Mouse (Mus musculus): ENCODE measurements around the gene Xrcc4. TPM values are rescaled to one million over a fixed set of nuclear protein-coding genes. Genes with fewer than 3 reads are reported as not detected.

The Xrcc4 gene
- polyA plus RNA-seq, 1 experiment = 6.0 TPM

GRCm38 (mm10) chr13:90032977-90033376 is 56.4 kb downstream of the Xrcc4 start:
- no peaks in the 10 kb centered on the region for H3K27me3 ChIP-seq (ENCODE audit: control insufficient read depth, insufficient read depth, insufficient read length)
- H3ac ChIP-seq (ENCODE audit: control insufficient read depth, insufficient read length, low read depth) = no peak overlapping the region
- no peaks in the 10 kb centered on the region for H3K79me3 ChIP-seq (ENCODE audit: low read depth)
- no peak overlapping the region for H3K4me3 ChIP-seq (ENCODE audit: insufficient read depth, poor library complexity, severe bottlenecking)
- TF ChIP-seq MYOD1 (IDR thresholded peaks at IDR 0.05; ENCODE audit: control insufficient read depth, insufficient read length, low read depth) = no peak
- TF ChIP-seq MAX (IDR thresholded peaks at IDR 0.05) = no peak
- TF ChIP-seq CEBPB (IDR thresholded peaks at IDR 0.05; ENCODE audit: low read depth) = no peak
- no peak for TF ChIP-seq MYOG (IDR thresholded peaks at IDR 0.05; ENCODE audit: control insufficient read depth, extremely low read depth, insufficient read length)
- no peak for TF ChIP-seq USF1 (IDR thresholded peaks at IDR 0.05; ENCODE audit: low read depth)
- TF ChIP-seq FOSL1 (IDR thresholded peaks at IDR 0.05; ENCODE audit: insufficient read depth, low read length, poor library complexity, severe bottlenecking) = no peak
- TF ChIP-seq CTCF (IDR thresholded peaks at IDR 0.05; ENCODE audit: control insufficient read depth, insufficient read depth, insufficient read length) = no peak
- H3K79me2 ChIP-seq (ENCODE audit: control insufficient read depth, insufficient read depth) = no peaks in the 10 kb centered on the region
- no peaks in the 10 kb centered on the region for H3K36me3 ChIP-seq (ENCODE audit: control insufficient read depth, insufficient read depth)

GRCm38 (mm10) chr13:90032523-90032922 is 56.9 kb downstream of the Xrcc4 start:
- Histone ChIP-seq H3K4me3 (ENCODE audit: insufficient read depth, poor library complexity, severe bottlenecking) (no peak overlapping the region), H3K79me3 (ENCODE audit: low read depth) (no peaks in the 10 kb centered on the region), H3ac (ENCODE audit: control insufficient read depth, insufficient read length, low read depth) (no peak overlapping the region), H3K79me2 (ENCODE audit: control insufficient read depth, insufficient read depth) (no peaks in the 10 kb centered on the region), H3K27me3 (ENCODE audit: control insufficient read depth, insufficient read depth, insufficient read length) (no peaks in the 10 kb centered on the region), H3K36me3 (ENCODE audit: control insufficient read depth, insufficient read depth) (no peaks in the 10 kb centered on the region)
- TF ChIP-seq MAX (IDR thresholded peaks at IDR 0.05) (no peak), FOSL1 (IDR thresholded peaks at IDR 0.05; ENCODE audit: insufficient read depth, low read length, poor library complexity, severe bottlenecking) (no peak), MYOG (IDR thresholded peaks at IDR 0.05; ENCODE audit: control insufficient read depth, extremely low read depth, insufficient read length) (no peak), CEBPB (IDR thresholded peaks at IDR 0.05; ENCODE audit: low read depth) (no peak), CTCF (IDR thresholded peaks at IDR 0.05; ENCODE audit: control insufficient read depth, insufficient read depth, insufficient read length) (no peak), MYOD1 (IDR thresholded peaks at IDR 0.05; ENCODE audit: control insufficient read depth, insufficient read length, low read depth) (no peak), USF1 (IDR thresholded peaks at IDR 0.05; ENCODE audit: low read depth) (no peak)

DNA sequence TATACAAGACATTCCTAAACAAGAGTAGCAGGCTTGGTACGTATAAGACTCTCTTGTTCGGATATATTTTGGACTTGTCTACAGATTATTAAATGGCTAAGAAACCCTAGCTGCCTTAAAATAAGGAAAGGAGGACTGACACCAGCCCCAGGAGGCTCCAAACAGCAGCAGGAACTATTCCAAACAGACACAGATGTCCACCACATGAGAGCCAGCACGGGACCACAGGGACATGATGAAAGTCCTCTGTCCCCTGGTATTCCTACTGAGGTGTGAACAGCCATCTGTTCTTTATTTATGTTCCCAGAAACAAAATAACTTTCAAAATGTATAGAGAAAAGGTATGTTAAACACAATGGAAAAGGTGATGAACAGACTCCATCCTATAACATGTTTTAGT is 58.5 kb downstream of the Xrcc4 start:
- no peaks in the 10 kb centered on the region for H3K27me3 ChIP-seq (ENCODE audit: control insufficient read depth, insufficient read depth, insufficient read length)
- no peak overlapping the region for H3ac ChIP-seq (ENCODE audit: control insufficient read depth, insufficient read length, low read depth)
- H3K79me3 ChIP-seq (ENCODE audit: low read depth) = no peaks in the 10 kb centered on the region
- no peak overlapping the region for H3K4me3 ChIP-seq (ENCODE audit: insufficient read depth, poor library complexity, severe bottlenecking)
- no peaks in the 10 kb centered on the region for H3K36me3 ChIP-seq (ENCODE audit: control insufficient read depth, insufficient read depth)
- no peak for TF ChIP-seq MYOG (IDR thresholded peaks at IDR 0.05; ENCODE audit: control insufficient read depth, extremely low read depth, insufficient read length)
- no peak for TF ChIP-seq CTCF (IDR thresholded peaks at IDR 0.05; ENCODE audit: control insufficient read depth, insufficient read depth, insufficient read length)
- no peaks in the 10 kb centered on the region for H3K79me2 ChIP-seq (ENCODE audit: control insufficient read depth, insufficient read depth)

DNA sequence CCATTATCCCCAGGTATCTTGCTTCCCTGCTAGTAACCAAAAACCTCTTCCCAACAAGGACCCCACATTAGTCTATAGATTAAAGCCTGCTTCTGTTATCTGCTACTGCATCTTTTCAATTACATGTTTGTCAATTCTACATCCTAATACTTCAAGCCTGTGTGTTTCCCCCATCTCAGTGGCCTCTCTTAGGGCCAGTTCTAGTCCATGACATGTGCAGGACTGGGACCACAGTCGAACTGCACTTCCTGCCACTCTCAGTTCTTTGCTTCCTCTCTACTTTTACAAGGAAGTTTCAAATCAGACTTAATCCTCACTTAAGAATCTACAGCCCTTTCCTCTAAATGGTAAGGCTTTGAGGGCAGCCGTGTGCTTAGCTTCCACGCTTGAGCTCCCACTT is 76.8 kb downstream of the Xrcc4 start:
- Histone ChIP-seq H3K4me3 (ENCODE audit: insufficient read depth, poor library complexity, severe bottlenecking) (no peak overlapping the region), H3K36me3 (ENCODE audit: control insufficient read depth, insufficient read depth) (no peaks in the 10 kb centered on the region), H3K27me3 (ENCODE audit: control insufficient read depth, insufficient read depth, insufficient read length) (no peaks in the 10 kb centered on the region), H3K79me2 (ENCODE audit: control insufficient read depth, insufficient read depth) (no peaks in the 10 kb centered on the region), H3K79me3 (ENCODE audit: low read depth) (no peaks in the 10 kb centered on the region), H3ac (ENCODE audit: control insufficient read depth, insufficient read length, low read depth) (no peak overlapping the region)
- TF ChIP-seq MYOD1 (IDR thresholded peaks at IDR 0.05; ENCODE audit: control insufficient read depth, insufficient read length, low read depth) (no peak), CTCF (IDR thresholded peaks at IDR 0.05; ENCODE audit: control insufficient read depth, insufficient read depth, insufficient read length) (no peak), USF1 (IDR thresholded peaks at IDR 0.05; ENCODE audit: low read depth) (no peak), CEBPB (IDR thresholded peaks at IDR 0.05; ENCODE audit: low read depth) (no peak), MYOG (IDR thresholded peaks at IDR 0.05; ENCODE audit: control insufficient read depth, extremely low read depth, insufficient read length) (no peak), MAX (IDR thresholded peaks at IDR 0.05) (no peak), FOSL1 (IDR thresholded peaks at IDR 0.05; ENCODE audit: insufficient read depth, low read length, poor library complexity, severe bottlenecking) (no peak)

DNA sequence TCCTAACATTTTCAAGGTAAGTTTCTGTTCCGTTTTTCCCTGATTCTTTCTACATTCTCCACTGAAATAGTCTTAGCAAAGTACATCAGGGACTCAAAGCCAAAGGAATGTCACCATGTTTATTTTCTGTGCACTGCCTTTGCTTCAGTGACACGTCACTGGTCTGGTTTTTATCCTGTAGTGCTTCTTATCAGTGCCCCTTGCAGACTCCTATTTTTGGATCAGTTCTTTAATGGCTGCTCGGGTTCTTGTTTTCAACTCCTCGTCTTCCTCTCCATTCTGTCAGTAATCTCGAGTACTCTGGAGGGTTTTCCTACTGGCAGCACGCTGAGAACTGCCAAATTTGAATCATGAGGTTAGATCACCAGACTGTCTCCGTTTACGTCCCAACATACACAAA is 77.2 kb downstream of the Xrcc4 start:
- no peaks in the 10 kb centered on the region for H3K27me3 ChIP-seq (ENCODE audit: control insufficient read depth, insufficient read depth, insufficient read length)
- no peak overlapping the region for H3ac ChIP-seq (ENCODE audit: control insufficient read depth, insufficient read length, low read depth)
- no peaks in the 10 kb centered on the region for H3K36me3 ChIP-seq (ENCODE audit: control insufficient read depth, insufficient read depth)
- TF ChIP-seq CEBPB (IDR thresholded peaks at IDR 0.05; ENCODE audit: low read depth) = no peak
- TF ChIP-seq FOSL1 (IDR thresholded peaks at IDR 0.05; ENCODE audit: insufficient read depth, low read length, poor library complexity, severe bottlenecking) = no peak
- TF ChIP-seq MAX (IDR thresholded peaks at IDR 0.05) = no peak
- no peaks in the 10 kb centered on the region for H3K79me2 ChIP-seq (ENCODE audit: control insufficient read depth, insufficient read depth)
- H3K4me3 ChIP-seq (ENCODE audit: insufficient read depth, poor library complexity, severe bottlenecking) = no peak overlapping the region
- no peaks in the 10 kb centered on the region for H3K79me3 ChIP-seq (ENCODE audit: low read depth)

GRCm38 (mm10) chr13:90011129-90011528 is 78.3 kb downstream of the Xrcc4 start:
- Histone ChIP-seq H3K4me3 (ENCODE audit: insufficient read depth, poor library complexity, severe bottlenecking) (no peak overlapping the region), H3K79me3 (ENCODE audit: low read depth) (no peaks in the 10 kb centered on the region), H3K79me2 (ENCODE audit: control insufficient read depth, insufficient read depth) (no peaks in the 10 kb centered on the region), H3K27me3 (ENCODE audit: control insufficient read depth, insufficient read depth, insufficient read length) (no peaks in the 10 kb centered on the region), H3ac (ENCODE audit: control insufficient read depth, insufficient read length, low read depth) (no peak overlapping the region), H3K36me3 (ENCODE audit: control insufficient read depth, insufficient read depth) (no peaks in the 10 kb centered on the region)
- no peak for TF ChIP-seq USF1 (IDR thresholded peaks at IDR 0.05; ENCODE audit: low read depth)
- TF ChIP-seq CTCF (IDR thresholded peaks at IDR 0.05; ENCODE audit: control insufficient read depth, insufficient read depth, insufficient read length) = no peak
- no peak for TF ChIP-seq MYOD1 (IDR thresholded peaks at IDR 0.05; ENCODE audit: control insufficient read depth, insufficient read length, low read depth)
- no peak for TF ChIP-seq MYOG (IDR thresholded peaks at IDR 0.05; ENCODE audit: control insufficient read depth, extremely low read depth, insufficient read length)
- TF ChIP-seq MAX (IDR thresholded peaks at IDR 0.05) = no peak
- TF ChIP-seq CEBPB (IDR thresholded peaks at IDR 0.05; ENCODE audit: low read depth) = no peak
- TF ChIP-seq FOSL1 (IDR thresholded peaks at IDR 0.05; ENCODE audit: insufficient read depth, low read length, poor library complexity, severe bottlenecking) = no peak

All from C2C12 (cell line).